Mouse (Mus musculus) cerebellum, adult 11-12 months (tissue): Measurements from ENCODE around the gene Pde6d.
A peak's percentile ranks its signal among the peaks of the same experiment; 100 is the strongest.

Experiments used
- DNase-seq: peaks from one replicate; pipeline ENCODE4 v3.0.0; 2022

Pde6d gene

GRCm38 (mm10) chr1:86502221-86503048 lies 80.0 kb downstream of the Pde6d start:
- no peak for DNase-seq

DNA sequence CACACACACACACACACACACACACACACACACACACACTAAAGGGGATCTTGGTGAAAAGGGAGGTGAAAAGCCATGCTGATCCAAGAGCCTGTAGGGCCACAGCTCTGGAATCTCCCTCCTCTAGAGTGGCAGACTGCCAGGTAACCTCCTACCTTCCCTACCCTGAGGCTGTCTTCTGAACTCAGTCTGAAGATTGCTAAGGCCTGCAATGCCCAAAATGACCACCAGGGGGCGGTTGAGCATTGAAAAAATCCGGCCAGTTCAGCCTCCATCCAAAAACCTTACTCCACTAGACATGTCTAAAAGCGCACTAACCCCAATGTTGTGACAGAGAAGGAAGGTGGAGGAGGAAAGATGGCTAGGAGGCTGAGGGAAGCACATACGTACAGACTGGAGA lies 80.9 kb downstream of the Pde6d start:
- DNase-seq = peak; percentile 92

GRCm38 (mm10) chr1:86501114-86501532 lies 81.3 kb downstream of the Pde6d start:
- peak; percentile 77 for DNase-seq

- no peak for DNase-seq
Measured at GRCm38 (mm10) chr1:86500681-86501080, 81.7 kb downstream of the Pde6d start.

- DNase-seq = no peak
Measured at GRCm38 (mm10) chr1:86499903-86500302, 82.5 kb downstream of the Pde6d start.

DNA sequence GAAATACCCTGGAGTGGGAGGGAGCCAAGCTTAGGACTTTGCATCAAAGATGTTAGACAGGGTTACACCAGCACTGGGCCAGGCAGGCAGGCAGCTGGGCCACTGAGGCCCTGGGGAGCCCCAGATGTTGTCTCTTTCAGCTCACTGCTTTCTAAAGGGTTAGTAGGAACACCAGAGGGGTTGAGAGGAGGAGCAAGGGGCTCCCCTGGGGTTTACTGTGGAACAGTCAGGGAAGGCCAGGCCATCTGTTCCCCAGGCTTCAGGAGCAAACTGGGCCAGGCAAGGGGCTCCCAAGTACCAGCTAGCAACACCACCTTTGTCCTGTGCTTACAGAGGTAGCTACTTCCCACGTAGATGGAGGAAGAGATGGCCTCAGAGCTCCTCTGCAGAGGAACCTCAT lies 83.8 kb downstream of the Pde6d start:
- DNase-seq = no peak

GRCm38 (mm10) chr1:86497986-86498385 lies 84.4 kb downstream of the Pde6d start:
- no peak for DNase-seq

- no peak for DNase-seq
Measured at GRCm38 (mm10) chr1:86497361-86497760, 85.1 kb downstream of the Pde6d start.

DNA sequence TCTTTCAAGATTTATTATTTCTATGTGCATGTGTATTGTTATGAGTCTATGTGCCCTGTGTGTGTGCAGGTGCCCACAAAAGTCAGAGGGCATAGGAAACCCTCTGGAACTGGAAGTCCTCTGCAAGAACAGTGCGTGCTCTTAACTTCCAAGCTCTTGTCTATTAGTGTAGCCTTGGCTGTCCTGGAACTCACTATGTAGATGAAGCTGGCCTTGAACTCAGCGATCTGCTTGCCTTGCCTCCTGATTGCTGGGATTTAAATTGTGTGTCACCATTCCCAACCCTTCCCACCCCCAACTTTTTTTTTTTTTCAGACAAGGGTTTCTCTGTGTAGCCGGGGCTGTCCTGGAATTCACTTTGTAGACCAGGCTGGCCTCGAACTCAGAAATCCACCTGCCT lies 86.1 kb downstream of the Pde6d start:
- no peak for DNase-seq

DNA sequence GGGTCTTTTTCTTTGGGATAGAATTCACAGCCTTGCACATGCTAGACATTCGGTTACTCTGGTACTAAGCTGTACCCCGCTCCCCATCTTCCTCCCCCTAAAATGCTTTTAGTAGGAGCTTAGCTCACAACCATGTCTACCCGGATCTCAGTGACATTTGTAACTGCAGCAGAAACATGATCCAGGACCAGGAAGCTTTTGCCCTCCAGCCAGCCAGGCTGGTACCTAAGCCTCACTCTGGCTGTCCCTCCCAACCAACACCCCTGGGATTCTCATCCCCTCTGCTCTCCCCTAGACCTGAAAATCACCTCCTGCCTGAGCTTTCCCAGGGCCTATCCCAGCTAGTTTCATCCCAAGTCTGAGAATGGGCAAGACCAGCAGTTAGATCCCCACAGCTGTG lies 88.6 kb downstream of the Pde6d start:
- no peak for DNase-seq
